Mouse (Mus musculus): ENCODE data around the gene Ypel3. TPM values are rescaled to one million over a fixed set of nuclear protein-coding genes. Genes with fewer than 3 reads are reported as not detected.
"Not testable (repeated sequence)": the region's sequence is repeated elsewhere in the genome, so short reads cannot be mapped to it uniquely, and the experiment has no call there.

Gene Ypel3
- polyA plus RNA-seq (2016; fragmentation: Nextera tagmentation; extraction: Ambion mirVana) = 77.2 and 78.5 TPM in 2 replicates

- peak; percentile 91 for ATAC-seq
- Histone ChIP-seq H3K4me1 (peaks cover 75% of the 10 kb centered on the region), H3K27me3 (replicated peaks) (no peaks in the 10 kb centered on the region), H3K36me3 (peaks cover 26% of the 10 kb centered on the region), H3K9ac (peak within 1 kb of the TSS; percentile 98), H3K9me3 (replicated peaks) (no peaks in the 10 kb centered on the region), H3K4me3 (peak within 1 kb of the TSS; percentile 76), H3K27ac (peak within 1 kb of the TSS; percentile 91), H3K4me2 (peak within 1 kb of the TSS; percentile 92)
- 0% methylated on average over 37 of the region's 37 CpGs for WGBS (ENCODE audit: insufficient replicate concordance)
These were observed at the start of gene Ypel3 for GRCm38 (mm10) chr7:126776598-126777057. TSS of gene Ypel3 (plus strand) at chr7:126776955.

DNA sequence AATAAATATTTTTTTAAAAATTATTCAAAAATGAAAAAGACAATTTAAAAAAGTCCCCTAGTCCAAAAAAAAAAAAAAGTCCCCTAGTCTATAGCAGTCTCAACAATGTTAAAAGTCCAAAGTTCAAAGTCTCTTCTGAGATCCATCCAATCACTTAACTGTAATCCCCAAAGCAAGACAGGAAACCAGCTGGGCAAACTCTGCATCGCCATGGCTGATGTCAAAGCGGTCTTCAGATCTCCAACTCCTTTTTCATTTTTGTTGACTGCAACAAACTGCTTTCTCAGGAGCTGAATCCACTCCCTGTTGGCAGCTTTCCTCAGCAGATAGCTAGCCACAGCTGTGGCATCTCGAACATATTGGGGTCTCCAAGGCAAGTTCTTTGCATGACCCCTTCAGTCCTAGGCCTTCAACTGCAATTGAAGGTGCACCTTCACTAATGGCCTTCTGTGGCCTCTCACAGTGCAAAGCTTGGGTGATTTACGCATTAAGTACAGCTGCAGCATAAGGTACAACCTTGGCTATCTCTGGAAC, 46.4 kb upstream of the Ypel3 start:
- H3K27me3 ChIP-seq (replicated peaks); ATAC-seq; H3K4me2 ChIP-seq; H3K9me3 ChIP-seq (replicated peaks); H3K9ac ChIP-seq; H3K4me3 ChIP-seq; H3K36me3 ChIP-seq; H3K27ac ChIP-seq; H3K4me1 ChIP-seq: not testable (repeated sequence)
- 63% methylated on average over 4 of the region's 4 CpGs for WGBS (ENCODE audit: insufficient replicate concordance)

- Histone ChIP-seq H3K9me3 (replicated peaks) (no peaks in the 10 kb centered on the region), H3K9ac (no peak overlapping the region), H3K4me2 (no peak overlapping the region), H3K36me3 (no peaks in the 10 kb centered on the region), H3K27ac (no peak overlapping the region), H3K27me3 (replicated peaks) (no peaks in the 10 kb centered on the region), H3K4me1 (no peaks in the 10 kb centered on the region), H3K4me3 (no peak overlapping the region)
- no peak for ATAC-seq
- 75% methylated on average over 8 of the region's 8 CpGs for WGBS (ENCODE audit: insufficient replicate concordance)
These were observed 40.6 kb upstream of the Ypel3 start for GRCm38 (mm10) chr7:126736122-126736521.

- H3K4me3 ChIP-seq = no peak overlapping the region
- H3K36me3 ChIP-seq = no peaks in the 10 kb centered on the region
- H3K27me3 ChIP-seq (replicated peaks) = no peaks in the 10 kb centered on the region
- no peak overlapping the region for H3K27ac ChIP-seq
- no peak overlapping the region for H3K9ac ChIP-seq
- no peaks in the 10 kb centered on the region for H3K4me1 ChIP-seq
- no peak overlapping the region for H3K4me2 ChIP-seq
- 73% methylated on average over 17 of the region's 17 CpGs for WGBS (ENCODE audit: insufficient replicate concordance)
- ATAC-seq = no peak
- no peaks in the 10 kb centered on the region for H3K9me3 ChIP-seq (replicated peaks)
These were observed 37.2 kb upstream of the Ypel3 start for GRCm38 (mm10) chr7:126739551-126739950.

DNA sequence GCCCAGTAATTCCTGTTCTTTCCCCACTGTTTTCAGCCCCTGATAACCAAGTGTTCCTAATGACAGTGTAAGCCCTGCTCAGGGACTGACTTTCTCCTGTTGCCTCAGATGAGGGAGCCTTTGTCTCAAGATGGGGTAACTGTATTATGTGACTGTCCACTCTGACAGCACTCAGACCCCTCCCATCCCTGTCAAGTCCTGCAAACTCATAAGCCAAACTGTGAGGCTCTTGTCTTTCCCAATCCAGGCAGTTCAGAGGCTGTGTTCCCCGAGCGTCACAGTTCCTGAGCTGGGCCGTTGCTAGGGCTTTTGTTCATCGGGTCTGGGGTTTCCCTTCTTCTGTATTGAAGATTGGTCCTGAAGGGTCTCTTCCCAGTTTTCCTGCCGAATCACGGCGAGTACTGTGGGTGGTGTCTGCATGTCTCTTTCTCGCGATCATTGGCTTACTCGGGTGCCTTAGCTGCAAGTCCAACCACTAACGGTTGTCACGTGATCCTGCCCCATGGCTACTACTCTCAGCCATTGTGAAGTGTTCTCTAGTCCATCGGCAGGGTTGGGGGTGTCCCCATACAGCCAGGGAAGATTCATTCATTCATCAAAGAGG, 36.5 kb upstream of the Ypel3 start:
- Histone ChIP-seq H3K27me3 (replicated peaks) (no peaks in the 10 kb centered on the region), H3K4me3 (no peak overlapping the region), H3K4me2 (no peak overlapping the region), H3K27ac (no peak overlapping the region), H3K9me3 (replicated peaks) (no peaks in the 10 kb centered on the region), H3K9ac (no peak overlapping the region), H3K36me3 (no peaks in the 10 kb centered on the region), H3K4me1 (no peaks in the 10 kb centered on the region)
- ATAC-seq = no peak
- WGBS (ENCODE audit: insufficient replicate concordance) = 76% methylated on average over 13 of the region's 13 CpGs

DNA sequence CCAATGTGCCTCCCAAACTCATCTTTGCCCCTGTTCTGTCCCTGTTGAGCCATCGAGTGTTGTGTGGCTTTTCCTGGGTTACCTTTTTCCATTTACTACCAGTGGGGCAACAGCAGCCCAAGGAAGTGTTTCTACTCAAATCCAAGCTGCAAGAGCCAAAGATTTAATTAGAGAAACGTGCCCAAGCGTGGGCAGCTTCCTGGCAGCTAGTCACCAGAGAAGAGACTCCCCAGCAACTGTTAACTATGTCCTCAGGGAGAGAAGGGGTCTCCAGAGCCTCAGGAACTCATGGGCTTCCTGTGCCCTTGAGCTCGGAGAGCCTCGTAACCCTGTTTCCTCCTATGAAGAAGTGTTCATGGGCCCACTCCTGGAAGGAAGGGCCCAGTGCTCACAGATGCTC, 35.8 kb upstream of the Ypel3 start:
- ATAC-seq = no peak
- Histone ChIP-seq H3K4me1 (peaks cover 3% of the 10 kb centered on the region; the same call in 1 of the 2 replicates), H3K4me3 (no peak overlapping the region), H3K36me3 (no peaks in the 10 kb centered on the region), H3K27ac (no peak overlapping the region), H3K27me3 (replicated peaks) (no peaks in the 10 kb centered on the region), H3K9me3 (replicated peaks) (no peaks in the 10 kb centered on the region), H3K4me2 (no peak overlapping the region), H3K9ac (no peak overlapping the region)
- 57% methylated on average over 5 of the region's 5 CpGs for WGBS (ENCODE audit: insufficient replicate concordance)

GRCm38 (mm10) chr7:126741452-126741851, 35.3 kb upstream of the Ypel3 start:
- Histone ChIP-seq H3K36me3 (no peaks in the 10 kb centered on the region), H3K4me2 (no peak overlapping the region), H3K27me3 (replicated peaks) (no peaks in the 10 kb centered on the region), H3K4me3 (no peak overlapping the region), H3K9me3 (replicated peaks) (no peaks in the 10 kb centered on the region), H3K4me1 (peaks cover 8% of the 10 kb centered on the region; the same call in 1 of the 2 replicates), H3K27ac (no peak overlapping the region), H3K9ac (no peak overlapping the region)
- no peak for ATAC-seq
- 70% methylated on average over 5 of the region's 5 CpGs for WGBS (ENCODE audit: insufficient replicate concordance)

DNA sequence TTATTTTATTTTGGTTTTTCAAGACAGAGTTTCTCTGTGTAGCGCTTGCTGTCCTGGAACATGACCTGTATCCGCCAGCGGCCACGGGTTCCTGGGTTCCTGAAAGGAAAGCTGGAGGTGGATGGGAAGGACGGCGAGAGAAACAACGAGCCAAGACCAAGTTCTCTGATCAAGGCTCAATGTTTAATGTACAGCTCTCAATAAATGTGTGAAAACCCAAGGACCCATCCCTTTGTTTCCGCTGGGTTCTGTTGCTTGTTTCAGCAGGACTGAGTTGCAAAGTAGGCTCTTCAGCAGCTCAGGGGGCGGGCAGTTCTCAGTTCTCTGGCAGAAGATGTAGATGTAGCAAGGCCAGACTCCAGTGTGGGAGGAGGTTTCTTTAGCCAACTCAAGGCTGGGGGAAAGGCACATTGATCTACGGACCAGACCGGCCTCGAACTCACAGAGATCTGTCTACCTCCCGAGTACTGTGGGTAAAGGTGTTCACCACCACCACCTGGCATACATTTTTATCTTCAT, 34.7 kb upstream of the Ypel3 start:
- H3K4me1 ChIP-seq = peaks cover 9% of the 10 kb centered on the region; the same call in 1 of the 2 replicates
- no peak for ATAC-seq
- H3K27ac ChIP-seq = no peak overlapping the region
- H3K4me2 ChIP-seq = no peak overlapping the region
- no peak overlapping the region for H3K4me3 ChIP-seq
- no peaks in the 10 kb centered on the region for H3K27me3 ChIP-seq (replicated peaks)
- H3K36me3 ChIP-seq = no peaks in the 10 kb centered on the region
- H3K9ac ChIP-seq = no peak overlapping the region
- 81% methylated on average over 13 of the region's 13 CpGs for WGBS (ENCODE audit: insufficient replicate concordance)
- no peaks in the 10 kb centered on the region for H3K9me3 ChIP-seq (replicated peaks)

- H3K27me3 ChIP-seq (replicated peaks) = no peaks in the 10 kb centered on the region
- H3K4me2 ChIP-seq = peak overlapping the region; percentile 43
- 38% methylated on average over 12 of the region's 12 CpGs for WGBS (ENCODE audit: insufficient replicate concordance)
- no peak overlapping the region for H3K9ac ChIP-seq
- H3K4me3 ChIP-seq = peak overlapping the region; percentile 16; the same call in 1 of the 2 replicates
- peak; percentile 35; the same call in 1 of the 2 replicates for ATAC-seq
- peaks cover 14% of the 10 kb centered on the region for H3K4me1 ChIP-seq
- H3K27ac ChIP-seq = peak overlapping the region; percentile 68
- no peaks in the 10 kb centered on the region for H3K36me3 ChIP-seq
- no peaks in the 10 kb centered on the region for H3K9me3 ChIP-seq (replicated peaks)
These were observed 30.7 kb upstream of the Ypel3 start for GRCm38 (mm10) chr7:126746066-126746465.

- peak; percentile 59 for ATAC-seq
- peak overlapping the region; percentile 16; the same call in 1 of the 2 replicates for H3K4me3 ChIP-seq
These were observed 30.0 kb upstream of the Ypel3 start for GRCm38 (mm10) chr7:126746798-126747197.

GRCm38 (mm10) chr7:126748824-126749223, 27.9 kb upstream of the Ypel3 start:
- H3K4me2 ChIP-seq = no peak overlapping the region
- no peaks in the 10 kb centered on the region for H3K27me3 ChIP-seq (replicated peaks)
- no peak overlapping the region for H3K9ac ChIP-seq
- H3K36me3 ChIP-seq = no peaks in the 10 kb centered on the region
- ATAC-seq = no peak
- no peaks in the 10 kb centered on the region for H3K9me3 ChIP-seq (replicated peaks)
- peaks cover 14% of the 10 kb centered on the region for H3K4me1 ChIP-seq
- 72% methylated on average over 7 of the region's 7 CpGs for WGBS (ENCODE audit: insufficient replicate concordance)
- 0 out of 2 replicates have a peak overlapping the region, but pooled peaks have one; percentile 10 for H3K27ac ChIP-seq
- H3K4me3 ChIP-seq = no peak overlapping the region

More at GRCm38 (mm10) chr7:126746798-126747197, 30.0 kb upstream of the Ypel3 start:
- Histone ChIP-seq H3K4me2 (peak overlapping the region; percentile 43; the same call in 1 of the 2 replicates), H3K9ac (no peak overlapping the region), H3K27ac (peak overlapping the region; percentile 68), H3K4me1 (peaks cover 14% of the 10 kb centered on the region), H3K36me3 (no peaks in the 10 kb centered on the region), H3K27me3 (replicated peaks) (no peaks in the 10 kb centered on the region), H3K9me3 (replicated peaks) (no peaks in the 10 kb centered on the region)
- 20% methylated on average over 6 of the region's 6 CpGs for WGBS (ENCODE audit: insufficient replicate concordance)

- no peak overlapping the region for H3K27ac ChIP-seq
These were observed 27.0 kb upstream of the Ypel3 start for GRCm38 (mm10) chr7:126749582-126750343.

More at GRCm38 (mm10) chr7:126749582-126750343, 27.0 kb upstream of the Ypel3 start:
- Histone ChIP-seq H3K4me3 (no peak overlapping the region), H3K9me3 (replicated peaks) (no peaks in the 10 kb centered on the region), H3K36me3 (no peaks in the 10 kb centered on the region), H3K27me3 (replicated peaks) (no peaks in the 10 kb centered on the region), H3K4me2 (no peak overlapping the region), H3K9ac (no peak overlapping the region), H3K4me1 (peaks cover 14% of the 10 kb centered on the region)
- no peak for ATAC-seq
- 88% methylated on average over 17 of the region's 17 CpGs for WGBS (ENCODE audit: insufficient replicate concordance)

Measured in liver, embryonic 12.5 days (tissue).